ENCODE assay signal across 8 mouse cellular contexts in genomic region chr8:126592381-126592770, GRCm38 (mm10). TPM values are rescaled to one million over a fixed set of nuclear protein-coding genes. Genes with fewer than 3 reads are reported as not detected.
DNase-seq lines count a peak whose midpoint lies in the region; ATAC-seq and TF ChIP-seq lines count a peak whose summit lies in the region.

No protein-coding gene starts in this region.

- peak overlapping the region; percentile 92 for H3K9ac ChIP-seq in forebrain, postnatal 0 days
- H3K9ac ChIP-seq in midbrain, postnatal 0 days (replicated peaks; ENCODE audit: low read length, poor library complexity, severe bottlenecking): peak overlapping the region; percentile 98

- H3K36me3 ChIP-seq in kidney, adult 2 months (ENCODE audit: control insufficient read depth, insufficient read depth, low read length): peaks cover 16% of the 10 kb centered on the region; the same call in 1 of the 2 replicates
- H3K36me3 ChIP-seq in C2C12 (ENCODE audit: control insufficient read depth, insufficient read depth): peaks cover 46% of the 10 kb centered on the region
- peaks cover 7% of the 10 kb centered on the region; the same call in 1 of the 2 replicates for H3K36me3 ChIP-seq in forebrain, postnatal 0 days (ENCODE audit: insufficient read depth)
- peaks cover 9% of the 10 kb centered on the region; the same call in 1 of the 2 replicates for H3K36me3 ChIP-seq in midbrain, postnatal 0 days (ENCODE audit: insufficient read depth, low read length)

- under 1% methylated on average over 42 of the region's 45 CpGs for WGBS in kidney, adult 2 months
- 0% methylated on average over 44 of the region's 45 CpGs for WGBS in forebrain, postnatal 0 days
- whole genome bisulfite sequencing in midbrain, postnatal 0 days: under 1% methylated on average over 43 of the region's 45 CpGs

- no peak for TF ChIP-seq POLR2A in kidney, adult 2 months (IDR thresholded peaks at IDR 0.05; ENCODE audit: low read depth, low read length)

- no peaks in the 10 kb centered on the region for H3K27me3 ChIP-seq in kidney, adult 2 months (replicated peaks; ENCODE audit: control insufficient read depth, insufficient read depth, low read length)
- H3K27me3 ChIP-seq in C2C12 (ENCODE audit: control insufficient read depth, insufficient read depth, insufficient read length): no peaks in the 10 kb centered on the region
- no peaks in the 10 kb centered on the region for H3K27me3 ChIP-seq in forebrain, postnatal 0 days (ENCODE audit: insufficient read depth, low read length)
- no peaks in the 10 kb centered on the region for H3K27me3 ChIP-seq in midbrain, postnatal 0 days (ENCODE audit: insufficient read depth, low read length)

- H3ac ChIP-seq in C2C12 (ENCODE audit: control insufficient read depth, insufficient read length, low read depth): peak overlapping the region; percentile 100

- H3K79me2 ChIP-seq in C2C12 (ENCODE audit: control insufficient read depth, insufficient read depth): peaks cover 62% of the 10 kb centered on the region

- H3K4me3 ChIP-seq in kidney, adult 2 months (ENCODE audit: insufficient read depth, low read depth, low read length): peak overlapping the region; percentile 96
- H3K4me3 ChIP-seq in C2C12 (ENCODE audit: insufficient read depth, poor library complexity, severe bottlenecking): peak overlapping the region; percentile 78
- H3K4me3 ChIP-seq in brown adipose tissue, adult 24 weeks (ENCODE audit: insufficient read depth, low read depth, low read length): peak overlapping the region; percentile 70
- peak overlapping the region; percentile 97 for H3K4me3 ChIP-seq in forebrain, postnatal 0 days (ENCODE audit: low read depth, low read length)
- peak overlapping the region; percentile 99 for H3K4me3 ChIP-seq in midbrain, postnatal 0 days (ENCODE audit: low read depth, low read length)

- no peak for ATAC-seq in forebrain, postnatal 0 days
- no peak for ATAC-seq in midbrain, postnatal 0 days (ENCODE audit: low FRiP score)
- no peak for ATAC-seq in erythroid progenitor cell, adult 5-6 weeks (replicated peaks; ENCODE audit: low FRiP score, poor library complexity, severe bottlenecking)

- H3K27ac ChIP-seq in kidney, adult 2 months (ENCODE audit: insufficient read depth, low read depth, low read length): peak overlapping the region; percentile 96
- H3K27ac ChIP-seq in brown adipose tissue, adult 24 weeks (replicated peaks; ENCODE audit: low read depth, low read length): peak overlapping the region; percentile 87
- H3K27ac ChIP-seq in forebrain, postnatal 0 days (ENCODE audit: low read depth, low read length): peak overlapping the region; percentile 99
- H3K27ac ChIP-seq in midbrain, postnatal 0 days (ENCODE audit: low read depth, low read length): peak overlapping the region; percentile 99

- TF ChIP-seq CTCF in kidney, adult 2 months (conservative IDR thresholded peaks at IDR 0.05; ENCODE audit: insufficient read depth, insufficient read length, low read depth, low read length): no peak
- TF ChIP-seq CTCF in C2C12 (IDR thresholded peaks at IDR 0.05; ENCODE audit: control insufficient read depth, insufficient read depth, insufficient read length): no peak
- TF ChIP-seq CTCF in forebrain, postnatal 0 days (IDR thresholded peaks at IDR 0.05; ENCODE audit: low read depth): no peak
- no peak for TF ChIP-seq CTCF in midbrain, postnatal 0 days (IDR thresholded peaks at IDR 0.05)

- no peaks in the 10 kb centered on the region for H3K9me3 ChIP-seq in forebrain, postnatal 0 days (ENCODE audit: low read length)
- H3K9me3 ChIP-seq in midbrain, postnatal 0 days (ENCODE audit: low read length): no peaks in the 10 kb centered on the region

- peaks cover 21% of the 10 kb centered on the region for H3K4me1 ChIP-seq in kidney, adult 2 months (ENCODE audit: control insufficient read depth, insufficient read depth, low read length)
- H3K4me1 ChIP-seq in brown adipose tissue, adult 24 weeks (ENCODE audit: control insufficient read depth, insufficient read depth, insufficient read length, low read length): peaks cover 18% of the 10 kb centered on the region
- peaks cover 20% of the 10 kb centered on the region for H3K4me1 ChIP-seq in forebrain, postnatal 0 days (ENCODE audit: insufficient read depth)
- peaks cover 19% of the 10 kb centered on the region; the same call in 1 of the 2 replicates for H3K4me1 ChIP-seq in midbrain, postnatal 0 days (ENCODE audit: insufficient read depth, low read length)

- peaks cover 55% of the 10 kb centered on the region for H3K79me3 ChIP-seq in C2C12 (ENCODE audit: low read depth)

- DNase-seq in kidney, adult 2 months: peak; percentile 57
- DNase-seq in kidney, adult 18-20 months: no peak
- DNase-seq in forebrain, postnatal 0 days: peak; percentile 63
- DNase-seq in kidney, postnatal 14 days: peak; percentile 49
- no peak for DNase-seq in midbrain, postnatal 0 days (ENCODE audit: low spot score)

- peak overlapping the region; percentile 99 for H3K4me2 ChIP-seq in forebrain, postnatal 0 days (ENCODE audit: low read depth)
- H3K4me2 ChIP-seq in midbrain, postnatal 0 days (ENCODE audit: low read depth, low read length, poor library complexity, severe bottlenecking): peak overlapping the region; percentile 96

TF ChIP-seq in C2C12, 6 proteins besides CTCF, POLR2A, EP300 and RAD21:
- TF ChIP-seq USF1 (IDR thresholded peaks at IDR 0.05; ENCODE audit: low read depth) (no peak), CEBPB (IDR thresholded peaks at IDR 0.05; ENCODE audit: low read depth) (no peak), MYOG (IDR thresholded peaks at IDR 0.05; ENCODE audit: control insufficient read depth, extremely low read depth, insufficient read length) (no peak), MYOD1 (IDR thresholded peaks at IDR 0.05; ENCODE audit: control insufficient read depth, insufficient read length, low read depth) (no peak), MAX (IDR thresholded peaks at IDR 0.05) (no peak)

RNA-seq across cellular contexts. Expression of gene Irf2bp2, which starts 1.4 kb away (rescaled TPM):
- polyA plus RNA-seq in kidney, adult 2 months (2012; rRNA removed): 40.6 and 46.6 TPM in 2 replicates
- 20.9 TPM for polyA plus RNA-seq in C2C12 (2012; fragmentation: generic; extraction: Trizol)
- polyA plus RNA-seq in brown adipose tissue, adult 24 weeks (2012; ENCODE audit: insufficient read depth, insufficient read length, missing spikeins): 12.0 and 24.3 TPM in 2 replicates
- total RNA-seq in forebrain, postnatal 0 days (2014; rRNA removed): 62.3 and 88.6 TPM in 2 replicates
- 6.8 and 8.4 TPM in 2 replicates for polyA plus RNA-seq in forebrain, postnatal 0 days (2015; fragmentation: Nextera tagmentation; extraction: Ambion mirVana)
- total RNA-seq in midbrain, postnatal 0 days (2014; rRNA removed): 81.3 and 88.2 TPM in 2 replicates
- polyA plus RNA-seq in midbrain, postnatal 0 days (2015; fragmentation: Nextera tagmentation; extraction: Ambion mirVana): 8.0 and 9.2 TPM in 2 replicates
- total RNA-seq in erythroid progenitor cell, adult 5-6 weeks (2015; ENCODE audit: low replicate concordance): 19.8 and 24.7 TPM in 2 replicates
- 8.8 and 18.0 TPM in 2 replicates for total RNA-seq in erythroid progenitor cell, adult 5-6 weeks (2017; ENCODE audit: low replicate concordance)

Comparison
In these comparisons a context has a peak if more than half of its experiments do, and no peak if none do; other contexts are left out.
1. DNase-seq: peak in kidney, adult 2 months (single experiment), forebrain, postnatal 0 days (single experiment) and kidney, postnatal 14 days (single experiment); none in kidney, adult 18-20 months (single experiment) and midbrain, postnatal 0 days (single experiment).
2. Peak in every context shown above with its lines, with median percentiles within 50 percentile points of each other: H3K27ac ChIP-seq and H3K4me3 ChIP-seq.